11 mouse cellular contexts compared by ENCODE assay signal in the genomic region with DNA sequence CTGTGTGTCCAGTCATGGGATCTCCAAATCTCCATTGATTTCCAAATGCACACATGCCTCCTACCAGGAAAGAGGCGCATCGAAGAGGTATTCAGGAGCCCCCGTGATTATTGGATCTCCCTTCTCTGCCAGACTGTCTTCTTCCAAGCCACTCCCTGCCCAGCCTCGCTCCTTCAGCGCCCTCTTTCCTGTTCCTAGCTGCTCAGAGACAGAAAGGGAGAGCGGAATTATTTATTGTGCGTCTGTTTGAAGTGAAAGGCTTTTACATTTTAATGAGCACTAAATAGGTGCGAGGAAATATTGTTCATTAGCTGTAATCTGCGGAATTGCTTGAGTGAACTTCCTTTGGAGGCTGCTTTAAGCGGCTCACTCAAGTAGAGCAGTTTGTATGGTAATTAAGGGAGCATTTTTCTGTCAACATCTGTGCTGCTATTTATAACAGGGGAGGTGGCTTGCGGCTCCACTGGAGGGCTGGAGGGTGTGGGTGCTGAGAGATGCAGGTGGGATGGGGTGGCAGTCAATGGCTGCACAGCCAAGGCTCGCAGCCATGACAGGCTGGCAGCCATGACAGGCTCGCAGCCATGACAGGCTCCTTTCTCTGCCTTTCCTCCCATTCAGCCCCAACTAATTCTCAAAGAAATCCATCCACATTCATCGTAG.
DNase-seq lines count a peak whose midpoint lies in the region; ATAC-seq and TF ChIP-seq lines count a peak whose summit lies in the region.
"Had no signal": no experiment of that assay in that cellular context is flagged by ENCODE, and none has a peak within 500 bp of the region (broad histone marks: within the 10 kb centered on the region; RNA-seq: fewer than 3 reads in every experiment).

No protein-coding gene starts in this region.

- TF ChIP-seq POLR2A in kidney, adult 2 months (IDR thresholded peaks at IDR 0.05; ENCODE audit: low read depth, low read length): no peak

- peak; percentile 8 for DNase-seq in kidney, adult 2 months
- DNase-seq in kidney, postnatal 36 days: no peak
- peak; percentile 8 for DNase-seq in R1 (ENCODE audit: low read depth, low spot score)
- DNase-seq in cerebellum, adult 11 months: no peak
- no peak for DNase-seq in left cerebral cortex, adult 18-20 months (ENCODE audit: low spot score in 2 of 2)
- no peak for DNase-seq in Muller cell, postnatal 12 days (ENCODE audit: inconsistent ontology term)
- DNase-seq: lung, embryonic 14.5 days had no signal

- no peak for TF ChIP-seq CTCF in kidney, adult 2 months (conservative IDR thresholded peaks at IDR 0.05; ENCODE audit: insufficient read depth, insufficient read length, low read depth, low read length)

- H3K9me3 ChIP-seq in hindbrain, embryonic 12.5 days (replicated peaks): no peaks in the 10 kb centered on the region
- no peaks in the 10 kb centered on the region for H3K9me3 ChIP-seq in neural tube, embryonic 13.5 days
- H3K9me3 ChIP-seq: embryonic facial prominence, embryonic 15.5 days; heart, embryonic 15.5 days had no signal

- ATAC-seq in hindbrain, embryonic 12.5 days (ENCODE audit: low FRiP score): peak; percentile 81
- ATAC-seq in neural tube, embryonic 13.5 days (ENCODE audit: low read depth): peak; percentile 88

- no peaks in the 10 kb centered on the region; the same call in 1 of the 2 replicates for H3K27me3 ChIP-seq in kidney, adult 2 months (replicated peaks; ENCODE audit: control insufficient read depth, insufficient read depth, low read length)
- no peaks in the 10 kb centered on the region for H3K27me3 ChIP-seq in hindbrain, embryonic 12.5 days
- no peaks in the 10 kb centered on the region for H3K27me3 ChIP-seq in neural tube, embryonic 13.5 days
- H3K27me3 ChIP-seq: embryonic facial prominence, embryonic 15.5 days; heart, embryonic 15.5 days had no signal

- WGBS in kidney, adult 2 months: 46% methylated on average over 14 of the region's 14 CpGs
- 57% methylated on average over 14 of the region's 14 CpGs for WGBS in hindbrain, embryonic 12.5 days
- WGBS in neural tube, embryonic 13.5 days: 31% methylated on average over 14 of the region's 14 CpGs

- no peak overlapping the region for H3K27ac ChIP-seq in kidney, adult 2 months (ENCODE audit: insufficient read depth, low read depth, low read length)
- H3K27ac ChIP-seq in hindbrain, embryonic 12.5 days: peak overlapping the region; percentile 67
- H3K27ac ChIP-seq in neural tube, embryonic 13.5 days (replicated peaks): peak overlapping the region; percentile 77
- H3K27ac ChIP-seq: embryonic facial prominence, embryonic 15.5 days; heart, embryonic 15.5 days had no signal

- no peak overlapping the region for H3K4me3 ChIP-seq in kidney, adult 2 months (ENCODE audit: insufficient read depth, low read depth, low read length)
- no peak overlapping the region for H3K4me3 ChIP-seq in hindbrain, embryonic 12.5 days
- no peak overlapping the region for H3K4me3 ChIP-seq in neural tube, embryonic 13.5 days
- H3K4me3 ChIP-seq: embryonic facial prominence, embryonic 15.5 days; heart, embryonic 15.5 days had no signal

- no peak overlapping the region for H3K9ac ChIP-seq in hindbrain, embryonic 12.5 days
- H3K9ac ChIP-seq in neural tube, embryonic 13.5 days: no peak overlapping the region
- H3K9ac ChIP-seq: embryonic facial prominence, embryonic 15.5 days; heart, embryonic 15.5 days; lung, embryonic 14.5 days had no signal

- no peaks in the 10 kb centered on the region for H3K36me3 ChIP-seq in kidney, adult 2 months (ENCODE audit: control insufficient read depth, insufficient read depth, low read length)
- no peaks in the 10 kb centered on the region for H3K36me3 ChIP-seq in hindbrain, embryonic 12.5 days
- no peaks in the 10 kb centered on the region for H3K36me3 ChIP-seq in neural tube, embryonic 13.5 days
- H3K36me3 ChIP-seq: embryonic facial prominence, embryonic 15.5 days; heart, embryonic 15.5 days had no signal

- no peaks in the 10 kb centered on the region for H3K4me1 ChIP-seq in kidney, adult 2 months (ENCODE audit: control insufficient read depth, insufficient read depth, low read length)
- peaks cover 9% of the 10 kb centered on the region; the same call in 1 of the 2 replicates for H3K4me1 ChIP-seq in hindbrain, embryonic 12.5 days
- peaks cover 21% of the 10 kb centered on the region for H3K4me1 ChIP-seq in neural tube, embryonic 13.5 days (replicated peaks)
- H3K4me1 ChIP-seq: embryonic facial prominence, embryonic 15.5 days had no signal

- H3K4me2 ChIP-seq in hindbrain, embryonic 12.5 days (replicated peaks): peak overlapping the region; percentile 28
- peak overlapping the region; percentile 31 for H3K4me2 ChIP-seq in neural tube, embryonic 13.5 days
- H3K4me2 ChIP-seq: embryonic facial prominence, embryonic 15.5 days; lung, embryonic 14.5 days had no signal

Comparison
In these comparisons a context has a peak if more than half of its experiments do, and no peak if none do; other contexts are left out.
1. DNase-seq: peak in kidney, adult 2 months (single experiment) and R1 (single experiment); none in kidney, postnatal 36 days (0 of 2), cerebellum, adult 11 months (single experiment), left cerebral cortex, adult 18-20 months (0 of 2) and Muller cell, postnatal 12 days (single experiment).